Comparison of ENCODE assay signal across 18 mouse cellular contexts in the genomic region with DNA sequence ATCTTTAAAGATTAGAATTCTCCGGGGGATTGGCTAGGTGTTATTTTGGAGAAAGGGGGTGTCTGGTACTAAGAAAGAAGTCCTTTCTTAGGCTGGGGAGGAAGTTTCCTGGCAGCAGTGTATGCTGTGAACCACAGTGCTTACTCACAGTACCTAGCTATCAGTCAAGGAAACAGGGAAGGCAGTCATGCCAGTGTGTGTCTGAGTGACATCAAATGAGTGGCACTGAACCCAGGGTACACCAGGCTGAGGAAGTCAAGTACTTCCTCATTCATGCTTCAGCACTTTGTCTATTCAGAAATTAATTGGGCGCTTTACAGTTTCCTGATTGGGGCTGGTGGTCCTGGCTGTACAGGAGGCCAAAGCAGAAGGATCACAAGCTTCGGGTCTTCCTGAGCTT. TPM values are rescaled to one million over a fixed set of nuclear protein-coding genes. Genes with fewer than 3 reads are reported as not detected.
A peak's percentile ranks its signal among the peaks of the same experiment; 100 is the strongest.
DNase-seq lines count a peak whose midpoint lies in the region; ATAC-seq lines count a peak whose summit lies in the region.
"Had no signal": no experiment of that assay in that cellular context is flagged by ENCODE, and none has a peak within 500 bp of the region (broad histone marks: within the 10 kb centered on the region; RNA-seq: fewer than 3 reads in every experiment).

No protein-coding gene starts in this region.

- no peak for ATAC-seq in heart, embryonic 11.5 days (replicated peaks; ENCODE audit: insufficient number of reproducible peaks, low FRiP score, low TSS enrichment)
- peak; percentile 77 for ATAC-seq in megakaryocyte progenitor cell, adult 5-6 weeks (replicated peaks; ENCODE audit: poor library complexity)
- ATAC-seq in hindbrain, embryonic 13.5 days (ENCODE audit: low FRiP score): no peak
- ATAC-seq: forebrain, embryonic 13.5 days; hindbrain, embryonic 16.5 days; midbrain, embryonic 16.5 days had no signal

- H3K27me3 ChIP-seq in heart, embryonic 11.5 days (ENCODE audit: control insufficient read depth, insufficient read depth, low read length): no peaks in the 10 kb centered on the region
- H3K27me3 ChIP-seq in hindbrain, embryonic 13.5 days: no peaks in the 10 kb centered on the region
- H3K27me3 ChIP-seq: forebrain, embryonic 13.5 days; limb, embryonic 15.5 days; lung, embryonic 15.5 days had no signal

- no peaks in the 10 kb centered on the region for H3K4me1 ChIP-seq in heart, embryonic 11.5 days (ENCODE audit: control insufficient read depth, insufficient read depth, low read length)
- no peaks in the 10 kb centered on the region for H3K4me1 ChIP-seq in hindbrain, embryonic 13.5 days (replicated peaks)
- H3K4me1 ChIP-seq: forebrain, embryonic 13.5 days had no signal

- 72% methylated on average over 3 of the region's 3 CpGs for WGBS in heart, embryonic 11.5 days (ENCODE audit: insufficient replicate concordance)
- WGBS in hindbrain, embryonic 13.5 days: 93% methylated on average over 3 of the region's 3 CpGs

- no peak overlapping the region for H3K9ac ChIP-seq in heart, embryonic 11.5 days (ENCODE audit: low read depth, low read length)
- no peak overlapping the region for H3K9ac ChIP-seq in hindbrain, embryonic 13.5 days
- H3K9ac ChIP-seq: forebrain, embryonic 13.5 days; limb, embryonic 15.5 days; lung, embryonic 15.5 days had no signal

- DNase-seq in heart, adult 11 months: peak; percentile 93
- peak; percentile 26 for DNase-seq in thymus, postnatal 25 days
- DNase-seq in thymus, postnatal 36 days: no peak
- DNase-seq in testis, postnatal 10 days (ENCODE audit: low spot score): no peak
- no peak for DNase-seq in gastrocnemius, postnatal 25 days
- DNase-seq: adrenal gland, adult 8-10 months; cerebellum, adult 9-10 months; heart, adult 2 months; kidney, adult 11 months; kidney, postnatal 14 days had no signal

- H3K27ac ChIP-seq in heart, embryonic 11.5 days (ENCODE audit: low read depth, low read length): no peak overlapping the region
- H3K27ac ChIP-seq in hindbrain, embryonic 13.5 days: no peak overlapping the region
- H3K27ac ChIP-seq: forebrain, embryonic 13.5 days; heart, adult 2 months; limb, embryonic 15.5 days; lung, embryonic 15.5 days had no signal

- H3K4me3 ChIP-seq in heart, embryonic 11.5 days (ENCODE audit: low read depth, low read length): no peak overlapping the region
- H3K4me3 ChIP-seq in hindbrain, embryonic 13.5 days: no peak overlapping the region
- H3K4me3 ChIP-seq: forebrain, embryonic 13.5 days; heart, adult 2 months; limb, embryonic 15.5 days; lung, embryonic 15.5 days had no signal

- no peaks in the 10 kb centered on the region for H3K36me3 ChIP-seq in heart, embryonic 11.5 days (ENCODE audit: control insufficient read depth, insufficient read depth, low read length)
- no peaks in the 10 kb centered on the region for H3K36me3 ChIP-seq in hindbrain, embryonic 13.5 days
- H3K36me3 ChIP-seq: limb, embryonic 15.5 days; lung, embryonic 15.5 days had no signal

- no peak overlapping the region for H3K4me2 ChIP-seq in heart, embryonic 11.5 days
- no peak overlapping the region for H3K4me2 ChIP-seq in hindbrain, embryonic 13.5 days
- H3K4me2 ChIP-seq: forebrain, embryonic 13.5 days; limb, embryonic 15.5 days; lung, embryonic 15.5 days had no signal

- H3K9me3 ChIP-seq in heart, embryonic 11.5 days (replicated peaks; ENCODE audit: control insufficient read depth, low read length): no peaks in the 10 kb centered on the region; the same call in none of the 2 replicates
- H3K9me3 ChIP-seq in hindbrain, embryonic 13.5 days: peaks cover 14% of the 10 kb centered on the region

RNA-seq across cellular contexts. Expression of gene Irf2bp2, which starts 34.8 kb away (rescaled TPM):
- polyA plus RNA-seq in heart, embryonic 11.5 days (2014; fragmentation: Nextera tagmentation; extraction: Ambion mirVana): 5.9 and 6.5 TPM in 2 replicates
- 109 and 114 TPM in 2 replicates for total RNA-seq in megakaryocyte progenitor cell, adult 5-6 weeks (2015)
- 95.7 and 110 TPM in 2 replicates for total RNA-seq in megakaryocyte progenitor cell, adult 5-6 weeks (2017)
- polyA plus RNA-seq in hindbrain, embryonic 13.5 days (2015; fragmentation: Nextera tagmentation; extraction: Ambion mirVana): 9.0 TPM in 2 replicates
- total RNA-seq in gastrocnemius, postnatal 25 days (2021): 10 to 100 TPM; 19.0 to 35.9 TPM

Comparison
In these comparisons a context has a peak if more than half of its experiments do, and no peak if none do; other contexts are left out.
1. DNase-seq: peak in heart, adult 11 months (single experiment) and thymus, postnatal 25 days (single experiment); none in thymus, postnatal 36 days (0 of 2), testis, postnatal 10 days (single experiment) and gastrocnemius, postnatal 25 days (single experiment).